Mouse (Mus musculus): ENCODE measurements around the gene AI467606.
"Not testable (repeated sequence)": the region's sequence is repeated elsewhere in the genome, so short reads cannot be mapped to it uniquely, and the experiment has no call there.

AI467606 gene

GRCm38 (mm10) chr7:127091114-127091896 is at the start of gene AI467606:
Gene AI467606, plus strand, starts transcription at chr7:127091359.
- no peak for DNase-seq

- peak; percentile 87 for DNase-seq
Measured at GRCm38 (mm10) chr7:127041851-127042672, 49.1 kb upstream of the AI467606 start, which contains the start of gene Kif22. Gene Kif22, minus strand, starts transcription at chr7:127042471.

- DNase-seq = no peak
Measured at GRCm38 (mm10) chr7:127055026-127055585, 36.1 kb upstream of the AI467606 start.

GRCm38 (mm10) chr7:127065538-127065937 is 25.6 kb upstream of the AI467606 start:
- no peak for DNase-seq

DNA sequence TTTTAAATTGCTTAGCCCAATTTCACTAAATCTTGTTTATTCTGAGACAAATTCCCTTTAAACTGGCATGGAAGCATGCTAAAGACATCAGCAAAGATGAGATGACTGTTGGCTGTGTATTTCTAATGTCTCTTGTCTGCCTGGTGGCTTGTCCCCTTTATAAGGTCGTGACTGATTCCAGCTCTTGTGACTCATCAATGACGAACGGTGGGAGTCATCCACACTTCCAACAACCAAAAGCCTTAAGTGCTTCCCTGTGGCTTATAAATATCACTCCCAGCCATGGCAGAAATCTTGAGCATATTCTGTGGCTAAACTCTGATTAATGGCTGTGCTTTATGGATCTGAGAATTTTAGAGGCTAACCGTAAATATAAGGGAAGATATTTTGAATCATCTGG is 24.8 kb upstream of the AI467606 start:
- DNase-seq = no peak

DNA sequence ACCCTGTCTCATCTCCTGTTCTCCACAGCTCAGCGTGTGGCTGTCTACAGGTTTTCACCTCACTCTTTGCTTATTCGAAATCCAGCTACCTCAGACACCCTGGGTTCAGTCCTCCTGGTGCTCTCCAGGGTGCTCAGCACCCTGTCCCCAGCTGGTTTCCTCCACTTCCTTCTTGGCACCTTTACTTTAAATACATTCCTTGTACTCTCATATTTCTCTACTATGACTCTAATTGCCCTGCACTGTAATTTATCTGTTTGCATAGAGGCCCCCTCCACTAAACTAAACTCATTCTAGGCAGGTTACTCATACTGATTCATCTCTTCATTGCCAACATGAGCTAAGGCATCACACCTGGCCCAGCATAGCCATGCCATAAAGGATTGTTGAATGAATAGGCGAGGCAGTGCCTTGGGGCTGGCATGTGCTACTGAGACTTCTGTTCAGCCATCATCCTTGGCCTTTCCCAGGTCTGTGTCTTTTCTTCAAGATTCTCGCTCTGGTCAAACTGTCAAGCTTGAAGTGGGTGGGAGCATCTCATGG is 20.2 kb upstream of the AI467606 start:
- no peak for DNase-seq

GRCm38 (mm10) chr7:127073221-127073620 is 17.9 kb upstream of the AI467606 start:
- no peak for DNase-seq

GRCm38 (mm10) chr7:127076188-127076587 is 15.0 kb upstream of the AI467606 start:
- DNase-seq = no peak

GRCm38 (mm10) chr7:127077692-127078091 is 13.5 kb upstream of the AI467606 start:
- DNase-seq = no peak

DNA sequence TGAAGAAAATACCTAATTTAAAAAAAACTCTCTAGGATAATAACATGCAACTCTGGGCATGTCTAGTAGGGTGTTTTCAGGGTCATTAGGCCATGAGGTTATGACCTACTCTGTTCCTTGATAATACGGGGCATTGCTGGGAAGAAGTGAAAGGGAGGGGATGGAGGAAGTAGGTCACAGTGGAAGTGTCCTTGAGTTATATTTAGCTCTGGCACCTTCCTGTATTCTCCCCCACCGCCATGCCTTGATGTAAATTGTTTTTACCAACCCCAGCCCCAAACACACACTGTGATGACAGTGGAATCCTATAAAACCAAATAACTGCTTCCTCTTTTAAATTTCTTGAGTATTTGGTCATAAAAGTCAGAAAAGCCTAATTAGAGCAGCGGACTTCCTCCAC is 11.1 kb upstream of the AI467606 start:
- DNase-seq = no peak

DNA sequence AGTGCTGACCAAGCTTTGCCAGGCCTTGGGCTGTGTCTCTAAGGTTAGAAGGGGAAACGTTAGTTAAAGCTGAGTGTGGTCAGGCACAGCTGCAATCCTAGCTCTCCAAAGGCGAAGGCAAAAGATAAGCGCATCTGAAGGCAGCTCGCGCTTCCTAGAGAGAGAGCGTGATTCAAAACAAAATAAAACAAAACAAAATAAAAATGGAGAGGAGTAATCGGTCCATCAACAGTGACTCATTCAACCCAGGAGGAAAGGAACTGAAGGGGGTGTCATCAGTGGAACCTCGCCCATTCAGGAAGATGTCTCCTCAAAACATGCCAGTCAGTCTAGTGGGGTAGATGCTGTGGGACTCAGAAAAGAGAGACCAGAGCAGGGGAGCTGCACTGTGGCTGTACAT is 8.9 kb upstream of the AI467606 start:
- DNase-seq = no peak

- DNase-seq = no peak
Measured at GRCm38 (mm10) chr7:127082995-127083394, 8.2 kb upstream of the AI467606 start.

GRCm38 (mm10) chr7:127083689-127084088 is 7.5 kb upstream of the AI467606 start:
- no peak for DNase-seq

DNA sequence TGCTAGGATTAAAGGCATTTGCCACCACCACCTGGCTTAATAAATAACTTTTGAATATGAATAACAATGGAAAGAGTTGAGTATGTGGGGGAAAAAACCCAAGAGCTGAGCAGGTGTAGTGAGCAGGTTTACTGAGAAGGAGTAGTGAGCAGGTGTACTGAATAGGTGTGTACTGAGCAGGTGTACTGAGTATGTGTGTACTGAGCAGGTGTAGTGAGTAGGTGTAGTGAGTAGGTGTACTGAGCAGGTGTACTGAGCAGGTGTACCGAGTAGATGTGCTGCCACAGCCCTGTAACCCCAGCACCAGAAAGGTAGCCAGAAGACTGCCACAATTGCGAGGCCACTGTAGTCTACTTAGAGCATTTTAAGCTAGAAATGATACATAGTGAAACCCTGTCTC is 6.4 kb upstream of the AI467606 start:
- DNase-seq = no peak

DNA sequence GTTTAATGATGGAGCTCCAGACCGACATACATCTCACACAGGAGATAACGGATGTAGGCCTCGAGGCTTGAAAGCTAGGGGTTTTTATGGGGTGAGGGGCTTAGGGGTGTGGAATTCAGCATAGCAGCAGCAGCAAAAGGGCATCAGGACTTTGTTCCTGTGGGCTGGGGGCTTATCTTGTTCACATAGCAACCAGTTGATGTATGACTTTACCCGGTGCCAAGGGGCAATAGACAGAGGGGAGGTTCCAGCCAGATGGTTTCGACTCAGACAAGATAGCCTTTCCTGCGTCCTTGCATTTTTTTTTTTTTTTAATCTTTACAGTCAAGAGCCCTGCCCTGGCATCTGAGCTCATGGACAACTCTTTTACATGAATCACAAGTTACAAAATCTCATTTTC is 5.4 kb upstream of the AI467606 start:
- DNase-seq = not testable (repeated sequence)

GRCm38 (mm10) chr7:127087278-127088010 is 3.7 kb upstream of the AI467606 start, which contains the start of gene Zg16:
Gene Zg16, minus strand, starts transcription at chr7:127087328.
- not testable (repeated sequence) for DNase-seq

DNA sequence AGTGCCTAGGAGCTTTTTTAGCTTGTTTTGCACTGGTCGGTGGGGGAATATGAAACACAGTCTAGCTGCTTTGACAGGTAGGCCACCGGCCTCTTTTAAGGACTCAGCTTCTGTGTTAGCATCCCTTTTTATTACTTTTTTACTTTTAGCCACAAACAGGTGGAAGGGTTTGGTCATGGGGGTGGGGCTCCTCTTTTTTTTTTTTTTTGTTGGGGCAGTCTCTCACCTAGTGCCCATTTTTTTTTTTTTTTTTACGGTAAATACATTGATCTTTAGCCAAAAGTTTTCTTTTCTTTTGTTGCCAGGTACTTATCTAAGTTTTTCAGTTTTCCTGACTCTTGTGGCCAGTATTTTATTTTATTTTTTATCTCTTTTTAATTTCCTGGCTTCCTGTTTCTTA is 3.1 kb upstream of the AI467606 start:
- no peak for DNase-seq

DNA sequence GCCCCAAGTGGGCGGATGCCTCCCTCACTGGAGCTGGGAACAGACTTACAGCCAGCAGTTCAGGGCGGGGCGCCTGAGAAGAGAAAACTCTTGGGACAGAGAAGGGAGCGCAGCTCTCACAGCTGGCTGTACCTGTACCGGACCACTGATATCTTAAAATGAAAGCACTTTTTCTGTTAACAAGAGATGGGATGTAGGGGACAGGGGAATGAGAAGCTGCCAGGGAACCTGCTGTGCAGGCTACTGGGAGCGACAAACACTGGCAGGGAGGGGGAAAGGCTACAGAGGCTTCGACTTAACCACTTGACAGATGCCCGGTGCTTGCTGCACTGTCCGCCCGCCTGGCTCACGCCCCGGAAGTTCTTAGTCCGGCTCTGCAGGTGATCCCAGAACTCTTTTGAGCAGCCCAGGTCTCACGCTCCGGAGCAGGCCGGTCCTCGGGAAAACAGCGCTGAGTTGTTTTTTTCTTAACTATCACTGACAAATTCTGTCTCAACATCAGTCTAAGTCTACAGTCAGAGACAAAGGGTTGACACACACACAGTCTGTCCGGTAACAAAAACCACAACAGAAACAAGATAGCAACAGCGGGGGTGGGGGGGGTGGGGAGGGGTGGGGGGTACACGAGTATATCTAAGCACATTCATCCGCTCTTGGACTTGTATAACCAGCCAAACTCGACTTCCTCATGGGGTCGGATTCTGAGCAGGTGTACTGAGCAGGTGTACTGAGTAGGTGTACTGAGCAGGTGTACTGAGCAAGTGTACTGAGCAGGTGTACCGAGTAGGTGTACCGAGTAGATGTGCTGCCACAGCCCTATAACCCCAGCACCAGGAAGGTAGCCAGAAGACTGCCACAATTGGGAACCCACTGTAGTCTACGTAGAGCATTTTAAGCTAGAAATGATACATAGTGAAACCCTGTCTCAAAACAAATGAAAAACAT is 2.0 kb upstream of the AI467606 start:
- no peak for DNase-seq

DNA sequence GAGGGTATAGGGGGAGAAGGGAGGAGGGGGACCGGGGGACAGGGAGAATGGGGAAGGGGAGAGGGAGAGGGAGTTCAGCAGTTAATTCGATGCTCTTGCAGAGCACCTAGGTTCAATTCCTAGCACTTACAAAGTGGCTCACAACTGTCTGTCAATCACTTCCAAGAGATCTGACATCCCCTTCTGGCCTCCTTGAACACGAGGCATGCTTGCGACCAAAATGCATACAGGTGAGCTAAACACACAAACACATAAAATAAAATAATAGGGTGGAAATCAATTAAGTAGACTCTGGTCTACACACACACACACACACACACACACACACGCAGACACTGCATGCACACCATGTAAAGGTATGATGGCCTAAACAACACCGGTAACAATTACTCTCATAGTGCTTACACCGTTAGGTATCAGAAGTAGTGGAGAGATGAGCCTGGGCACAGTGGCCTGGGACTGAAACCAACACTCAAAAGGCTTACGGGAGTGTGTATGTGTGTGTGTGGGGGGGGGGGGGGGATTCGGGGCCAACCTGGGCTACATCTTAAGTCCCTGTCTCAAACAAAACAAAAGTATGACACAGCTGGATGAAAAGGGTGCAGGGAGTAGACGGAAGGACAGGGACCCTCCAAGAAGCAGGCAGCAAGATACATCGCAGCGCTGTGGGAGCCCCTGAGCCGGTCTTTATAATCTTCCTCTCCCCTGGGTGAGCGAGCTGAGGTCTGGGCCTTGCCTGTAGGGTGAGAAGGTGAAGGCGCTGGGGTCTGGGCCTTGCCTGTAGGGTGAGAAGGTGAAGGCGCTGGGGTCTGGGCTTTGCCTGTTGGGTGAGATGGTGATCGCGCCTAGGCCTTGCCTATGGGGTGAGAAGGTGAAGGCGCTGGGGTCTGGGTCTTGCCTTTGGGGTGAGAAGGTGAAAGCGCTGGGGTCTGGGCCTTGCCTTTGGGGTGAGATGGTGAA is 725 bp upstream of the AI467606 start:
- no peak for DNase-seq

DNA sequence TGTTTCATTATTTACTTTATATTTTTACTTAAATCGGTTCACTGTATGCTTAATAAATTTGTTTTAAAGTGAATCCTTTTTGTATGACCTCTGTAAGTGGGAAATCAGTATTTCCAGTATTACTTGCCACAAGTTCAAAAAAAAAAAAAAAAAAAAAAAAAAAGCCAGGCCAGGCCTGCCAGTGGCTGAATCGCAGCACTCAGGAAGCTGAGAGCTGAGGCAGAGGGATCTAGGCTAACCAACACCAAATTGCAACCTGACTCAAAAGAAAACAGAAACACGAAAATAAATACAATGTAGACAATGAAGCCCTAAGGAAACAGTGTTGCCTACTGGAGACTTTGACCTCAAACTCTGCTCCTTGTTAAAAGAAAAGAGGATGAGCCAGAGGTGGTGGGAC is 2.8 kb downstream of the AI467606 start:
- DNase-seq = no peak

Data from right cerebral cortex, postnatal 14 days (tissue).